Mouse (Mus musculus): ENCODE data around the gene Daw1.

- no peak for TF ChIP-seq EP300 (IDR thresholded peaks at IDR 0.05; ENCODE audit: insufficient read depth, low read depth, low read length)
- no peak for TF ChIP-seq CTCF (IDR thresholded peaks at IDR 0.05; ENCODE audit: low read depth, low read length)
- TF ChIP-seq POLR2A (IDR thresholded peaks at IDR 0.05; ENCODE audit: insufficient read depth, low read length) = no peak
Measured at GRCm38 (mm10) chr1:83123201-83123600, 36.4 kb upstream of the Daw1 start.

All from ES-Bruce4 (cell line).